ENCODE assay signal across 8 mouse cellular contexts in the genomic region with DNA sequence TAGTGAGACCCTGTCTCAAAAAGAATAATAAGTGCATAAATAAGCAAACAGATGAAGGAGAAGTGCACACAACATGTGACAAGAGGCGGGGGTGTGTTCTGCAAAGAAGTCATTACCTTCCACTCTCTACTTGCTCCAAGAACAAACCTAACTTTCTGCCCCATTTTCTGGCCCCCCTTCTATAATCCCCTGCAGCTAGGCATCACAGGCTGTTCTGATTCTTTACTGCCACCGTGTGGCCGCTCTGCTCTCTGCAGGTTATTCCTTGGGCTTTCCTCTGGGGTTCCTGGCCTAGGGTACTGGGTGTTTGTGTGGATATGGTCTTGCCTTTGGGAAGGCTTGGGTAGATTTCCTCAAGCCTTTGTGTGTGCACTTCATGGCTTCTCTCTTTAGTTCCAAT. TPM values are rescaled to one million over a fixed set of nuclear protein-coding genes. Genes with fewer than 3 reads are reported as not detected.
DNase-seq lines count a peak whose midpoint lies in the region; ATAC-seq lines count a peak whose summit lies in the region.

No protein-coding gene starts in this region.

- no peak; the same call in 1 of the 2 replicates for ATAC-seq in midbrain, embryonic 11.5 days (ENCODE audit: low FRiP score)
- ATAC-seq in midbrain, embryonic 15.5 days (replicated peaks): no peak
- no peak for ATAC-seq in limb, embryonic 11.5 days (ENCODE audit: insufficient number of reproducible peaks, low FRiP score, low TSS enrichment, low read depth)
- ATAC-seq in stomach, embryonic 15.5 days (ENCODE audit: insufficient read depth, low FRiP score, low read depth): no peak

- no peak overlapping the region for H3K4me3 ChIP-seq in midbrain, embryonic 11.5 days (ENCODE audit: low read depth, low read length)
- no peak overlapping the region for H3K4me3 ChIP-seq in midbrain, embryonic 15.5 days
- no peak overlapping the region for H3K4me3 ChIP-seq in limb, embryonic 11.5 days (ENCODE audit: low read depth, low read length)
- H3K4me3 ChIP-seq in stomach, embryonic 15.5 days (replicated peaks): no peak overlapping the region

- 10% methylated on average over 3 of the region's 3 CpGs for WGBS in midbrain, embryonic 11.5 days
- WGBS in midbrain, embryonic 15.5 days: 8% methylated on average over 3 of the region's 3 CpGs
- WGBS in limb, embryonic 11.5 days: 10% methylated on average over 3 of the region's 3 CpGs
- 8% methylated on average over 3 of the region's 3 CpGs for WGBS in stomach, embryonic 15.5 days

- no peak overlapping the region for H3K9ac ChIP-seq in midbrain, embryonic 11.5 days (ENCODE audit: low read length)
- no peak overlapping the region for H3K9ac ChIP-seq in midbrain, embryonic 15.5 days
- no peak overlapping the region for H3K9ac ChIP-seq in limb, embryonic 11.5 days (ENCODE audit: low read length)
- H3K9ac ChIP-seq in stomach, embryonic 15.5 days: no peak overlapping the region

- peaks cover 15% of the 10 kb centered on the region for H3K27me3 ChIP-seq in midbrain, embryonic 11.5 days (ENCODE audit: control insufficient read depth, insufficient read depth, low read length)
- peaks cover 28% of the 10 kb centered on the region for H3K27me3 ChIP-seq in midbrain, embryonic 15.5 days (replicated peaks)
- no peaks in the 10 kb centered on the region for H3K27me3 ChIP-seq in limb, embryonic 11.5 days (ENCODE audit: control insufficient read depth, insufficient read depth, low read length)
- H3K27me3 ChIP-seq in stomach, embryonic 15.5 days (replicated peaks): no peaks in the 10 kb centered on the region

- DNase-seq in midbrain, embryonic 11.5 days (ENCODE audit: low spot score, missing footprints): peak; percentile 98
- peak; percentile 78 for DNase-seq in embryo, embryonic 11 days
- peak; percentile 41 for DNase-seq in gastrocnemius, postnatal 25 days
- DNase-seq in kidney, adult 18-20 months: peak; percentile 88
- DNase-seq in limb, embryonic 11.5 days (ENCODE audit: low spot score): peak; percentile 86
- DNase-seq in natural killer cell, adult 2 months (ENCODE audit: low spot score in 2 of 2): peak; percentile 58 to 67

- no peak overlapping the region for H3K27ac ChIP-seq in midbrain, embryonic 11.5 days (ENCODE audit: low read depth, low read length)
- no peak overlapping the region for H3K27ac ChIP-seq in midbrain, embryonic 15.5 days
- H3K27ac ChIP-seq in limb, embryonic 11.5 days (replicated peaks; ENCODE audit: low read depth, low read length): no peak overlapping the region
- H3K27ac ChIP-seq in stomach, embryonic 15.5 days: peak overlapping the region; percentile 70

- no peak overlapping the region for H3K4me2 ChIP-seq in midbrain, embryonic 11.5 days
- H3K4me2 ChIP-seq in midbrain, embryonic 15.5 days: no peak overlapping the region
- H3K4me2 ChIP-seq in limb, embryonic 11.5 days (ENCODE audit: low read depth, severe bottlenecking): no peak overlapping the region
- no peak overlapping the region for H3K4me2 ChIP-seq in stomach, embryonic 15.5 days

- H3K9me3 ChIP-seq in midbrain, embryonic 11.5 days (ENCODE audit: control insufficient read depth, low read length): no peaks in the 10 kb centered on the region
- H3K9me3 ChIP-seq in midbrain, embryonic 15.5 days: no peaks in the 10 kb centered on the region
- no peaks in the 10 kb centered on the region for H3K9me3 ChIP-seq in limb, embryonic 11.5 days (ENCODE audit: control insufficient read depth, low read length)
- no peaks in the 10 kb centered on the region for H3K9me3 ChIP-seq in stomach, embryonic 15.5 days

- H3K36me3 ChIP-seq in midbrain, embryonic 11.5 days (ENCODE audit: control insufficient read depth, insufficient read depth, low read length): no peaks in the 10 kb centered on the region
- H3K36me3 ChIP-seq in midbrain, embryonic 15.5 days (replicated peaks): no peaks in the 10 kb centered on the region
- no peaks in the 10 kb centered on the region for H3K36me3 ChIP-seq in limb, embryonic 11.5 days (ENCODE audit: control insufficient read depth, insufficient read depth, low read length)
- H3K36me3 ChIP-seq in stomach, embryonic 15.5 days: no peaks in the 10 kb centered on the region

- peaks cover 6% of the 10 kb centered on the region for H3K4me1 ChIP-seq in midbrain, embryonic 11.5 days (ENCODE audit: control insufficient read depth, insufficient read depth, low read length)
- peaks cover 10% of the 10 kb centered on the region for H3K4me1 ChIP-seq in midbrain, embryonic 15.5 days
- H3K4me1 ChIP-seq in limb, embryonic 11.5 days (ENCODE audit: control insufficient read depth, insufficient read depth, low read length): peaks cover 8% of the 10 kb centered on the region; the same call in 1 of the 2 replicates
- peaks cover 33% of the 10 kb centered on the region for H3K4me1 ChIP-seq in stomach, embryonic 15.5 days

RNA-seq across cellular contexts. Expression of a gene that starts 3.2 kb away (rescaled TPM):
- polyA plus RNA-seq in midbrain, embryonic 11.5 days (2014; fragmentation: Nextera tagmentation; extraction: Ambion mirVana): 10.9 and 11.1 TPM in 2 replicates
- polyA plus RNA-seq in midbrain, embryonic 15.5 days (2015; fragmentation: Nextera tagmentation; extraction: Ambion mirVana): 5.1 and 5.5 TPM in 2 replicates
- total RNA-seq in gastrocnemius, postnatal 25 days (2021): under 1 TPM; 0.56 to 0.75 TPM
- polyA plus RNA-seq in limb, embryonic 11.5 days (2014; fragmentation: Nextera tagmentation; extraction: Ambion mirVana): 37.3 and 39.0 TPM in 2 replicates
- polyA plus RNA-seq in stomach, embryonic 15.5 days (2015; fragmentation: Nextera tagmentation; extraction: Ambion mirVana): 24.1 and 32.0 TPM in 2 replicates

RNA-seq across cellular contexts. Expression of a gene that starts 34.8 kb away (rescaled TPM):
- polyA plus RNA-seq in midbrain, embryonic 11.5 days (2014; fragmentation: Nextera tagmentation; extraction: Ambion mirVana): 0.62 and 1.0 TPM in 2 replicates
- polyA plus RNA-seq in midbrain, embryonic 15.5 days (2015; fragmentation: Nextera tagmentation; extraction: Ambion mirVana): 3.6 and 4.3 TPM in 2 replicates
- total RNA-seq in gastrocnemius, postnatal 25 days (2021): 1 to 10 TPM; 6.5 to 8.5 TPM
- 0.09 and 0.49 TPM in 2 replicates for polyA plus RNA-seq in limb, embryonic 11.5 days (2014; fragmentation: Nextera tagmentation; extraction: Ambion mirVana)
- 0.81 and 0.99 TPM in 2 replicates for polyA plus RNA-seq in stomach, embryonic 15.5 days (2015; fragmentation: Nextera tagmentation; extraction: Ambion mirVana)

RNA-seq across cellular contexts. Expression of a gene that starts 44.3 kb away (rescaled TPM):
- polyA plus RNA-seq in midbrain, embryonic 11.5 days (2014; fragmentation: Nextera tagmentation; extraction: Ambion mirVana): 34.9 and 42.0 TPM in 2 replicates
- 37.0 and 38.8 TPM in 2 replicates for polyA plus RNA-seq in midbrain, embryonic 15.5 days (2015; fragmentation: Nextera tagmentation; extraction: Ambion mirVana)
- 10 to 100 TPM; 26.5 to 28.3 TPM for total RNA-seq in gastrocnemius, postnatal 25 days (2021)
- 61.0 and 69.3 TPM in 2 replicates for polyA plus RNA-seq in limb, embryonic 11.5 days (2014; fragmentation: Nextera tagmentation; extraction: Ambion mirVana)
- 37.2 and 44.7 TPM in 2 replicates for polyA plus RNA-seq in stomach, embryonic 15.5 days (2015; fragmentation: Nextera tagmentation; extraction: Ambion mirVana)

RNA-seq across cellular contexts. Expression of a gene that starts 56.0 kb away (rescaled TPM):
- polyA plus RNA-seq in midbrain, embryonic 11.5 days (2014; fragmentation: Nextera tagmentation; extraction: Ambion mirVana): not detected in 2 replicates
- polyA plus RNA-seq in midbrain, embryonic 15.5 days (2015; fragmentation: Nextera tagmentation; extraction: Ambion mirVana): not detected in 2 replicates
- under 1 TPM in 1 of 2 experiments, not detected in 1; 0.99 TPM for total RNA-seq in gastrocnemius, postnatal 25 days (2021)
- not detected in 2 replicates for polyA plus RNA-seq in limb, embryonic 11.5 days (2014; fragmentation: Nextera tagmentation; extraction: Ambion mirVana)
- polyA plus RNA-seq in stomach, embryonic 15.5 days (2015; fragmentation: Nextera tagmentation; extraction: Ambion mirVana): 1.2 and 1.3 TPM in 2 replicates

Comparison
In these comparisons a context has a peak if more than half of its experiments do, and no peak if none do; other contexts are left out.
1. DNase-seq: peak in every context shown above with its lines; median percentile 98 in midbrain, embryonic 11.5 days; 88 in kidney, adult 18-20 months; 86 in limb, embryonic 11.5 days; 78 in embryo, embryonic 11 days; 62 in natural killer cell, adult 2 months; 41 in gastrocnemius, postnatal 25 days.